Mouse (Mus musculus): ENCODE measurements at regions not wholly inside any gene's neighbourhood (a gene's known extent, or its start where the extent isn't known, plus 50 kb on each side); places are given as distances from the start of the nearest gene placed in this dataset.

GRCm38 (mm10) chr1:32902437-32902836 is 355.3 kb upstream of the Gm5415 start:
- no peak for TF ChIP-seq CTCF (IDR thresholded peaks at IDR 0.05; ENCODE audit: low read depth)
- no peak for TF ChIP-seq EP300 (IDR thresholded peaks at IDR 0.05; ENCODE audit: low read depth)
